Mouse (Mus musculus) liver, adult 10 weeks (tissue): Measurements from ENCODE around the gene Cntn5. TPM values are rescaled to one million over a fixed set of nuclear protein-coding genes. Genes with fewer than 3 reads are reported as not detected.

Experiments used
- polyA plus RNA-seq: library from polyadenylated mRNA; stranded (reverse); fragments of 350-450 nt; fragmentation: Illumina TruSeq; extraction: RNeasy Lipid Tissue Mini Kit (QIAGEN cat#74804); gene quantifications from one replicate; pipeline ENCODE4 v1.2.3, GENCODE M21; 2014; ENCODE audit warnings: low read depth, low replicate concordance

Cntn5 gene
- polyA plus RNA-seq = not detected

GRCm38 (mm10) chr9:10904616-10905363, at the start of gene Cntn5:
Gene Cntn5, minus strand, starts transcription at chr9:10904775.

